Mouse (Mus musculus): ENCODE results near the gene Steap2. TPM values are rescaled to one million over a fixed set of nuclear protein-coding genes. Genes with fewer than 3 reads are reported as not detected.
A peak's percentile ranks its signal among the peaks of the same experiment; 100 is the strongest.

Gene Steap2
- polyA plus RNA-seq (2012; rRNA removed), result 4.8 and 5.0 TPM in 2 replicates

DNA sequence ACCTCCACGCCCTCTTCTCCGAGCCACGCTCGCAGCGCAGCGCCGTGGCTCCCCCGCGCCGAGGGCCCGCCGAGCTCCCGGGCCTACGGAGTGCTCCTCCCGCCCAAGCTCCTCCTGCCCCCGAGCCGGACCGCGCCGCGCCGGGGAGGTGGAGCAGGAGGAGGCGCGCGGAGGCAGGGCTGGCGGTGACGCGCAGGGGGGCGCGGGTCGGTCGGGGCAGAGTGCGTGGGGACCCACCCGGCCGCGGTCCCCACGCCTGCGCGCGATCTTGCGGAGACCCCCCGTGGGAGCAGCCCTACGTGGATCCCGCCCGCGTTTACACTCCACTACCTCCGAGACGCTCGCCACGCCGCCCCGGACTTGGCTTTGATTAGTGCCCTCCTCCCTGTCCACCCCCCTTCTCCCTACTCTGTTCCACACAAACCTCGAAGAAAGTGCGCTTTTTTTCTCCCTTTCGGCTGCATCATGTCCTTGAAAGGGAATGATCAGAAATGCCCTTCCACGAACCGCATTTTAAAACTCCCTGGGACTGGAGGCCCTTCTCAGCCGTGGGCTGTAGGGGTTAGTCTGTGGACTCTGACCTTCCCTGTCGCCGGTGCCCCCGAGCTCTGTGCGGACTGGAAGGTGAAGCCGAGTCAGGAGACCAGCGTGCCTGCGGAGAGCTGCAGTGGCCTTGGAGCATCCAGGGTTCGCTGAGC lies at the start of gene Steap2:
Gene Steap2 (minus strand): TSS at position 623 of the 698 bp plus-strand sequence.
- H3K4me3 ChIP-seq (ENCODE audit: insufficient read depth, low read length), result peak within 1 kb of the TSS; percentile 46
- TF ChIP-seq POLR2A (IDR thresholded peaks at IDR 0.05; ENCODE audit: extremely low read depth, insufficient read depth, low read length), result no peak
- TF ChIP-seq CTCF (IDR thresholded peaks at IDR 0.05; ENCODE audit: extremely low read depth, insufficient read depth, low read length), result no peak
- H3K27ac ChIP-seq (ENCODE audit: insufficient read depth, low read length), result no peak within 1 kb of the TSS
- H3K4me1 ChIP-seq (ENCODE audit: control insufficient read depth, insufficient read depth, low read length), result no peaks in the 10 kb centered on the region

DNA sequence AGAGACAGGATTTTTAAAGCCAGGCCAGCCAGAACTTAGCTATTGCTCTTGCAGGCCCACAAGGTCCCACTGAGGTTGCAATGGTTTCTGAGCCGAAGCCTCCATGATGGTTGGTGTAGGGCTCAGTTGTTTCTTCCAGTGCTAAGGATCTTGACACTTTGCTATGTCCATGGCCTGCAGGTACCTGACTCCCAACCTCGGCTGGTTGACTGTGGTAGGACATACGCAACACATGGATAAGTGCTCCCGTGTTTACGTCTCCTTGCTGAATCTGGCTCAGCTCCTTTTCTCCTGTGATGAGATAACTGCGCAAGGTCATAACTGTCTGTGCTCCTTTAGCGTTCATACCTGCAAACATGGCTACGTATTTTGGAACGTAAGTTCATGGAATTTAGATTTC lies 40.1 kb upstream of the Steap2 start:
- TF ChIP-seq CTCF (IDR thresholded peaks at IDR 0.05; ENCODE audit: extremely low read depth, insufficient read depth, low read length), result no peak
- H3K4me3 ChIP-seq (ENCODE audit: insufficient read depth, low read length), result no peak overlapping the region
- no peak overlapping the region for H3K27ac ChIP-seq (ENCODE audit: insufficient read depth, low read length)
- H3K4me1 ChIP-seq (ENCODE audit: control insufficient read depth, insufficient read depth, low read length), result no peaks in the 10 kb centered on the region

DNA sequence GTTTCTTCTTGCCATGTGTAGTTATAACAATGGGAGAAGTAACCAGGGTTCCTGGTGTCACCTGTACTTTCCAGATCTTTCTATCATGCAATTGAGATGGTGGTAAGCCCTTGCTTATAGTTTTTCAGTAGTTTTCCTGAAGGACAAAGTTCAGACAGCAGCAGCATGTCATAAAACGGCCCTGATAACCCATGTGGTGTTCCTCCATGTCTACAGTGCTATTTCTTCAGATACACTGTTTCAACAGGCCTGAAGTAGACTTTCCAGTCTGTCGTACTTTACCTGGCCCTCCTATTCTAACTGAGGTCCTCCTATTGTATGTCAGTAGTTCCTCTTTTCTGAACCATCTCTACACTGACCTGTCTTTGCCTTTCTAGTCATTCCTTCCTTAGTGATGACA lies 38.5 kb upstream of the Steap2 start:
- no peaks in the 10 kb centered on the region for H3K4me1 ChIP-seq (ENCODE audit: control insufficient read depth, insufficient read depth, low read length)
- H3K27ac ChIP-seq (ENCODE audit: insufficient read depth, low read length), result no peak overlapping the region
- TF ChIP-seq POLR2A (IDR thresholded peaks at IDR 0.05; ENCODE audit: extremely low read depth, insufficient read depth, low read length) (no peak), CTCF (IDR thresholded peaks at IDR 0.05; ENCODE audit: extremely low read depth, insufficient read depth, low read length) (no peak)
- H3K4me3 ChIP-seq (ENCODE audit: insufficient read depth, low read length), result no peak overlapping the region

DNA sequence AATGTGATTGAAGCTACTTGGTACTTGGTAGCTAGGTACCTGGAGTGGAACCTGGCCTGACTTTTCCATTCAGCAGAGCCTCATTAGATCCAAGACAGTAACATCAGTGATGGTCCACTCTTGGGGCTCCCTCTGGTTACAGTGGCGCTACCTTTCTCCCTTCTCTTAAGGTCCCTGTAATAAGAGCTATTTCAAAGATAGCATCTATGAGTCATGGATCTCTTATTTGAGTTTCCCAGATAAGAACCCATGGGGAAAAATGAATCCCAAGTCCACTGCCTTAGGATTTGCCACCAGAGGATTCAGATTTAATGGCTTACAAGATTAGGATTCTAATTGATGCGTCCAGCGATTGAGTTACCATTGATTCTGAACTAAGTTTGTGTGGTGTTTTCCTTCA lies 37.8 kb upstream of the Steap2 start:
- TF ChIP-seq POLR2A (IDR thresholded peaks at IDR 0.05; ENCODE audit: extremely low read depth, insufficient read depth, low read length) (no peak), CTCF (IDR thresholded peaks at IDR 0.05; ENCODE audit: extremely low read depth, insufficient read depth, low read length) (no peak)

DNA sequence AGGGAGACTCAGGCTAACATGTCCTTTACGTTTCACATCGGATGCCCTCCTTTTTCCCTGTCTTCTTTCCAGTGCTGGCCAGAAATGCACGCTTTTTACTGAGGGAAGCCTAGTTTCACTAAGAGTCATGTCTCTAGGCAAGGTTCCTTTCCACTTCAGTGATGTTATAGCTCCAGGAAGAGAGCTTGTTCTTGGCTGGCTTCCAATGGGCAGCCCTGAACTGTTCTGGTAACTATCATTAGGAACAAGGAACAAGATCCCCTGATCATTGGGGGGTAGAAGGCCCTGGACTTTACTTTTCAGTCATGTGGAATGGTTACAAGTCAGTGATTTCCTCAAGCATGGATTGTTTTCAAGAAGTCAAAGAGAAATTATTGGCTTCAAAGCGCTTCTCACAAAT lies 35.5 kb upstream of the Steap2 start:
- H3K4me1 ChIP-seq (ENCODE audit: control insufficient read depth, insufficient read depth, low read length), result no peaks in the 10 kb centered on the region
- TF ChIP-seq CTCF (IDR thresholded peaks at IDR 0.05; ENCODE audit: extremely low read depth, insufficient read depth, low read length) (no peak), POLR2A (IDR thresholded peaks at IDR 0.05; ENCODE audit: extremely low read depth, insufficient read depth, low read length) (no peak)
- H3K27ac ChIP-seq (ENCODE audit: insufficient read depth, low read length), result no peak overlapping the region
- H3K4me3 ChIP-seq (ENCODE audit: insufficient read depth, low read length), result no peak overlapping the region

More for the DNA sequence above, 37.8 kb upstream of the Steap2 start:
- Histone ChIP-seq H3K4me3 (ENCODE audit: insufficient read depth, low read length) (no peak overlapping the region), H3K27ac (ENCODE audit: insufficient read depth, low read length) (no peak overlapping the region), H3K4me1 (ENCODE audit: control insufficient read depth, insufficient read depth, low read length) (no peaks in the 10 kb centered on the region)

DNA sequence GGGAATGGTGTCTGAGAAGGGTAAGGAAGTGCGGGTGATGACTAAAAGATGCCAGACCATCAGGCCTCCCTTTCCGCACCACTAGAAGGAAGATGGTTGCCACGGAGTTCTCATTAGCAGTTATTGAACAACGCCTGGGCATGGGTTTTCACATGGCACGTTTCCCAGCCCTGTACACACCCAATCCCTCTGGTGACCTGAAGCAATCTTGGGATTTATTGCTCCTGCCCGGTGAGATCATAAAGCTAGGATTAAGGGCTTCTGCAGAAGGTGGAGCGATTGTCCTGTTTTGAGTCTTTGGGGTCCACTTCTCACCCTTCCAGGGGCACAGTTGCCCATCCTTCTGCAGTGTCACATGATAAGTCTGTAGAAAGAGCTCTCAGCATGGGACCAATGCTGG lies 27.8 kb upstream of the Steap2 start:
- Histone ChIP-seq H3K4me1 (ENCODE audit: control insufficient read depth, insufficient read depth, low read length) (no peaks in the 10 kb centered on the region), H3K4me3 (ENCODE audit: insufficient read depth, low read length) (no peak overlapping the region), H3K27ac (ENCODE audit: insufficient read depth, low read length) (no peak overlapping the region)
- TF ChIP-seq POLR2A (IDR thresholded peaks at IDR 0.05; ENCODE audit: extremely low read depth, insufficient read depth, low read length) (no peak), CTCF (IDR thresholded peaks at IDR 0.05; ENCODE audit: extremely low read depth, insufficient read depth, low read length) (no peak)

DNA sequence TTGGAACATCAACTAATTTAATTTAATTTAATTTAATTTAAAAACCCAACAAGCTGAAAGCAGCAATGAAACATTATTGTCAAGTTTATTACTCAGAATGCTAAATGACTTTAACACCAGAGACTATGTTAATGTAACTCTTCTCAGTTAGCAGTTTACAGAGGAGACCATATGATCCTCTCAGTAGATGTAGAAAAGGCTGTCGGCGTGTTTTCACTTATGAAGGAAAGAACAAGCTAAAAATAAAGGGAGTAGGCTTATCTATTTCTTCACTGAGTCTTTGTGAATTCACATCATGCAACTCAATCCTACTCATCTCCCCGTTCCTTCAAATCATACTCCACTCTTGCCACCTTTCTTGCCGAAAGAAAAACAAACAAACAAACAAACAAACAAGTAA lies 16.7 kb upstream of the Steap2 start:
- H3K27ac ChIP-seq (ENCODE audit: insufficient read depth, low read length), result no peak overlapping the region
- TF ChIP-seq CTCF (IDR thresholded peaks at IDR 0.05; ENCODE audit: extremely low read depth, insufficient read depth, low read length), result no peak
- TF ChIP-seq POLR2A (IDR thresholded peaks at IDR 0.05; ENCODE audit: extremely low read depth, insufficient read depth, low read length), result no peak

DNA sequence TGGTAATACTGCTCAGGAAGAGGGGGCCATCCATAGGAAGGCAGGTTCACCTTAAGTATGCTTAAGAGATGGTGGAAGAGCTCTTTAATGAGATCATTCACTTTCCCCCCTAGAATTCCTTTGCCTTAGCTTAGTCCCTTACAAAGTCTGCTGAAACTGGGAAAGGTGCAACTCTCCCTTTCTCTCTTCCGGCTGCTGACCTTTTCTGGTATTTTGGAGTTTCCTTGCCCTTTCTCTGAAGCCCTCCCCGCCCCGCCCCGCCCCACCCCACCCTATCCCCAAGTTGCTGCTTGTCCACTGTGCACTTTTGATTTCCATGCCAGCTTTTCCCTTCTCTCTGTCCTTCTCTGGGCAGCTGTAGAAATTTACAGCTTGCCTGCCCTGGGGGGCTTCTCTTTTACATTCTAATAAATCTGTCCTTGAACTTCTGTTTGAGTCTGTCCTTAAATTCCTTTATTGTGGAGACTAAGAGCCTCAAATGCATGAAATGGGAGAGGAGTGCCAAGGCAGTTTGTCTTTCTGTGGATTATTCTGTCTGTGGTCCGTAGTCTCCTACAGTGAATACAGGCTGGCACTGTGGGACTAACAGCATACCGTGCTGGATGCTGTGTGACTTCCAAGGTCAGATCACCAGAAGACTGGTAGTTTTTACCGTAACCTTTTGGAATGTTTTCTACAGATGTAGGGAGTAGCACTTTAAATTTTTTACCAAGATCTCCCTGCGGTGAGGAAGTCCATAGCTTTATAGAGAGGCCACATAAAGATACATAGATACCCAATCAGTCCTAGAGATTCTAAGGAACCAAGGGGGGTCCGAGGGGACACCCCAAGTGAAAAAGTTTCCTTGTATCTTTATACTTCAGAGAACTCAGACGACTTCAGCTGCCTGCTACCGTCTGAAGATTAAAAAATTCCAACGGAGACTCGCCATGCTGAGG lies 13.2 kb upstream of the Steap2 start:
- TF ChIP-seq POLR2A (IDR thresholded peaks at IDR 0.05; ENCODE audit: extremely low read depth, insufficient read depth, low read length) (no peak), CTCF (IDR thresholded peaks at IDR 0.05; ENCODE audit: extremely low read depth, insufficient read depth, low read length) (no peak)
- H3K4me1 ChIP-seq (ENCODE audit: control insufficient read depth, insufficient read depth, low read length), result peaks cover 2% of the 10 kb centered on the region; the same call in 1 of the 2 replicates
- H3K27ac ChIP-seq (ENCODE audit: insufficient read depth, low read length), result no peak overlapping the region
- no peak overlapping the region for H3K4me3 ChIP-seq (ENCODE audit: insufficient read depth, low read length)

More for the DNA sequence above, 16.7 kb upstream of the Steap2 start:
- Histone ChIP-seq H3K4me3 (ENCODE audit: insufficient read depth, low read length) (no peak overlapping the region), H3K4me1 (ENCODE audit: control insufficient read depth, insufficient read depth, low read length) (peaks cover 2% of the 10 kb centered on the region; the same call in 1 of the 2 replicates)

DNA sequence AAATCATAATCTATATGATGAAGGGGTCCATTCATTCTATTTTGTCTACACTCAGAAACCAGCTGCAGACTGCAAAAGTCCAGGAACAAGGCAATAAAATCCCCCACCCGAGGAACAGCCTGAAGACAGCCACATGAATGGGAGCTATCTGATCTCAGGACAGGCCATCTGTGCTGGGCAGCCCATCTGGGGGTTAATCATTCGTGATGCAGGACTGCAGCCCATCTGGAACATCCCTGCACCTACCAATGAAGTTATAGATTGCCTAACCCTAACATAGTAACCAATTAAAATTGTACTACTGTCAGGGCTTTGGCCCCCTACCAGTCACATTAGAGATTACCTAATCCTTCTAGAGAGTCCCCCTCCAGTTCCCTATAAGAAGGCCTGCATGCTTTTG lies 10.6 kb upstream of the Steap2 start:
- no peak overlapping the region for H3K27ac ChIP-seq (ENCODE audit: insufficient read depth, low read length)
- no peak for TF ChIP-seq POLR2A (IDR thresholded peaks at IDR 0.05; ENCODE audit: extremely low read depth, insufficient read depth, low read length)
- TF ChIP-seq CTCF (IDR thresholded peaks at IDR 0.05; ENCODE audit: extremely low read depth, insufficient read depth, low read length), result no peak
- H3K4me3 ChIP-seq (ENCODE audit: insufficient read depth, low read length), result no peak overlapping the region
- H3K4me1 ChIP-seq (ENCODE audit: control insufficient read depth, insufficient read depth, low read length), result no peaks in the 10 kb centered on the region

Measured in cortical plate, adult 2 months (tissue).